Mouse (Mus musculus) forebrain, embryonic 14.5 days (tissue): Measurements from ENCODE around the gene Npy1r. TPM values are rescaled to one million over a fixed set of nuclear protein-coding genes. Genes with fewer than 3 reads are reported as not detected.

Experiments used
- ATAC-seq: fragments of 200-750 bp; cut with Nextera tagmentation; 2 replicates; pipeline ENCODE4 v1.8.0; 2017; ENCODE audit warnings: mild to moderate bottlenecking, moderate library complexity
- DNase-seq: peaks from one replicate; pipeline ENCODE4 v3.0.0-alpha.2; 2015; ENCODE audit warnings: low spot score
- H3K27ac ChIP-seq: fragments of 300-500 bp; sonication (generic); 2 replicates; pipeline ENCODE4 v1.5.1; 2014; ENCODE audit warnings: low read depth, mild to moderate bottlenecking, control low read depth, low read length, moderate library complexity
- H3K27me3 ChIP-seq: fragments of 300-500 bp; sonication (generic); replicated peaks from 2 replicates; pipeline ENCODE4 v1.6.1; 2014; ENCODE audit warnings: low read length, control low read depth, mixed read lengths; ENCODE audit not compliant: control insufficient read depth, insufficient read depth
- H3K36me3 ChIP-seq: fragments of 300-500 bp; sonication (generic); 2 replicates; pipeline ENCODE4 v1.6.1; 2014; ENCODE audit warnings: low read length, control low read depth; ENCODE audit not compliant: control insufficient read depth, insufficient read depth
- H3K4me1 ChIP-seq: fragments of 300-500 bp; sonication (generic); 2 replicates; pipeline ENCODE4 v1.6.1; 2014; ENCODE audit warnings: antibody characterized with exemption, low read length, control low read depth; ENCODE audit not compliant: control insufficient read depth, insufficient read depth
- H3K4me2 ChIP-seq: fragments of 300-500 bp; sonication (generic); 2 replicates; pipeline ENCODE4 v1.6.1; 2014; ENCODE audit warnings: mild to moderate bottlenecking, control low read depth, low read length
- H3K4me3 ChIP-seq: fragments of 300-500 bp; sonication (generic); 2 replicates; pipeline ENCODE4 v1.5.1; 2014; ENCODE audit warnings: low read depth, low read length, control low read depth
- H3K9ac ChIP-seq: fragments of 300-500 bp; sonication (generic); 2 replicates; pipeline ENCODE4 v1.6.1; 2014; ENCODE audit warnings: mild to moderate bottlenecking, low read length, control low read depth, moderate library complexity
- H3K9me3 ChIP-seq: fragments of 300-500 bp; sonication (generic); replicated peaks from 2 replicates; pipeline ENCODE4 v1.6.1; 2016; ENCODE audit warnings: low read length, control low read depth, mixed read lengths; ENCODE audit not compliant: control insufficient read depth
- WGBS: fragments of 180-500 bp; shearing (Covaris S2); extraction: QIAGEN DNeasy Blood & Tissue Kit; methylation state at CpG from one replicate; pipeline ENCODE4 v1.1.7; 2014; 5-methylcytosine and 5-hydroxymethylcytosine counted together
- polyA plus RNA-seq: library from polyadenylated mRNA; unstranded; fragments of >200 nt; fragmentation: Nextera tagmentation; extraction: Ambion mirVana; gene quantifications from 2 replicates; pipeline ENCODE4 v1.2.1, GENCODE M21; 2014

Npy1r gene
- 2.3 and 3.4 TPM in 2 replicates for polyA plus RNA-seq

DNA sequence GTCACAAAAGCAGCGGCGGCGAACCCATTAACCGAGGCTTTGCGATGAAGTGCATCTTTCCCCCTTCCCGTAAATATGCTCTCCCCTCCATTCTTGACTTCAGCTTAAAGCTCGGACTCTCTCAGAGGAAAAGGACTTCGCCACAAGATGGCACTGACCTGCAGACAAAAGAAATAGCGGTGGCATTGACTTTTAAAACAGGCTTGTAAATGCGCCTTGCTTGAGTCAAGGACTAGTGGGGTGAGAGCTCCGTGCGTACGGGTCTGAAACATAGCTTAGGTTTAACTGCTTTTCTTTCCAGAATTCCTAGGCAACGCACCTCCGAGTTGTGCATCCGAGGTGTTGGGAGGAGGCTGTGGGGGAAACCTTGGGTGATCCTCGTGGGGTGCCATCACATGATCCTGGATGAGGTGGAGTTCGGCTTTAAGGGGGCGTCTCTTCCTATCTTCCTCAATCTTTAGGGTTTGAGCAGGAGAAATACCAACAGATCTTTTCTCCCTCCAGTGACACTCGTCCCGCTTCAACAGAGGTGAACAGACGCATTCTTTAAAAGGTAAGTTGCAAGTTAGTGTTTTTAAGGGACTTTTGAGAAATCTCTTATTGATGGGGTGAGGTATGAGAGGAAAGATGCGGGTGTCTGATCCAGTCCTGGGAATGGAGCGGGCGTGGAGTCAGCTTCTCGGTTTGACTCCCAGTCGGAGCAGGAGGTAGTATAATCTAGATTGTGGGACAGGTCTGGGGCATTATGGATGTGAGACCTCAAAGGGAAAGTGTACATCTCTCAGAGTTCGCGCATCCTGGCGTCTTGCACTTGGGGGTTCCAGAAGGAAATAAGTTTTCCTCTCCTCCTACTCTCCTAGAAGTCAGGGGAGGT is at the start of gene Npy1r:
Npy1r (plus strand) TSS at position 223 of the 874 bp plus-strand sequence.
- H3K27ac ChIP-seq, result no peak within 1 kb of the TSS
- WGBS, result 1% methylated on average over 30 of the region's 30 CpGs

DNA sequence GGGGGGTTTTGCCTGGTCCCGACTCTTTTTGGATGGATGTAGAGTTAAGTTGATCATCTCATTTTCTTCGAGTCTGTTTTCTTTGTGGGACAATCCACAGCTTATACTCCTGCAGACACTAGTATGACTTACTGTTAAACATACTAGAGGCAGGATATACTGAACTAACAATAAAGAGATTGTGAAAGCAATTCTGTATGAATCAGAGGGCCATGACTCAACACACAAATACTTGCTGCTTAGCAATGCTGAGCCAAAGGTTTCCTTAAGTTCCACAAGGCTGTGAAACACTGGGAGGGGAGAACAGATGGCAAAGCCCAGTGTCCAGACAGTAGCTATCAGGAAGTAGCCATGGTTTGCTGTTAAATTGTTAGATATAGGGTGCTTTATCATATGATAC is 15.7 kb upstream of the Npy1r start:
- 84% methylated on average over 2 of the region's 2 CpGs for WGBS

More for the DNA sequence above, at the start of gene Npy1r:
- Histone ChIP-seq H3K4me1 (peaks cover 3% of the 10 kb centered on the region; the same call in 1 of the 2 replicates), H3K4me3 (peak within 1 kb of the TSS; percentile 34), H3K4me2 (peak within 1 kb of the TSS; percentile 55), H3K27me3 (peaks cover 20% of the 10 kb centered on the region), H3K9me3 (no peaks in the 10 kb centered on the region), H3K36me3 (no peaks in the 10 kb centered on the region), H3K9ac (peak within 1 kb of the TSS; percentile 38)
- ATAC-seq (peak; percentile 79), DNase-seq (peak; percentile 78)

DNA sequence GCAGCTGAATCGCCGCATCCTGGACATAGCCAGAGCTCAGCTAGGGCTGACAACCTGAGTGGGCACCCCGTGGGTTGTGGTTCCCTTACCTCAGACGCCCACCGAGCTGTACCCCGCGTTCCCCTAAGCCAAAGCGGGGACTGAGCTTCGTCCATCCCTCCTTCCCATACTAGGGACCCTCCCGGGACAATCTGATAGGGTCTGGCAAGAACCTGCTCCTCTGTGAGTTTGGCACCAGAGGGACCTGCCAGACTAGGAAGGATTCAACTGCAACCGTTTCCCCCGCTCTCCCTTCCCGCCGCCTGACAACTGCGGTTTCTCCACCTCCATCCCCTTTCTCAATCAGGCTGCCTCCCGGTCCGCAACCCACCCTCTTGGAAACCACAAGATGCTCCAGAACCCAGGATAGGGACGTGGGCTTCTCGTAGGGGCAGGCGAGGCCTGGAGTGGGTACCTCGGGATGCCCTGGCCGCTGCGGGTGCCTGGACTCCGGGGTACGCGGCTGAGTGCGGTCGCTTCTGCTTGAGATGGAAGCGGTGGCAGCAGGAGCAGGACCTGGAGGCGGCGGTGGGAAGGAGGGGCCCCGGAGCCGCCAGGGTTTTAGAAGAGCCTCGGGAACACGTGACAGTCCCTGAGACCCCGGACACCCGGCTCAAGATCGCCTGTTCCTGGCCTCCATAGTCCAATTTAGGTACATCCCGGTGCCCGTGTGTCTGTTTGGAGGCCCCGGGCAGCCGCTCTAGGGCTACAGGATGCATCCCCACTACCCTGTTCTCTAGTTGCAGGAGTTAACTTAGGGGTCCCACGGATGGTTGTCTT is 9.3 kb upstream of the Npy1r start, which contains the start of gene Npy5r:
Npy5r (minus strand) TSS at position 618 of the 819 bp plus-strand sequence.
- WGBS, result under 1% methylated on average over 43 of the region's 43 CpGs
- peak within 1 kb of the TSS; percentile 49 for H3K4me3 ChIP-seq
- 0 out of 2 replicates have a peak, but pooled peaks cover 4% of the 10 kb centered on the region for H3K27me3 ChIP-seq
- ATAC-seq, result peak; percentile 84
- H3K9me3 ChIP-seq, result no peaks in the 10 kb centered on the region
- peak within 1 kb of the TSS; percentile 73 for H3K9ac ChIP-seq
- no peaks in the 10 kb centered on the region for H3K36me3 ChIP-seq
- DNase-seq, result peak; percentile 42
- peak within 1 kb of the TSS; percentile 94 for H3K4me2 ChIP-seq
- H3K4me1 ChIP-seq, result no peaks in the 10 kb centered on the region
- H3K27ac ChIP-seq, result no peak within 1 kb of the TSS

More for the DNA sequence above, 15.7 kb upstream of the Npy1r start:
- DNase-seq (no peak), ATAC-seq (no peak)
- Histone ChIP-seq H3K36me3 (no peaks in the 10 kb centered on the region), H3K4me1 (no peaks in the 10 kb centered on the region), H3K9ac (no peak overlapping the region), H3K27me3 (no peaks in the 10 kb centered on the region), H3K27ac (no peak overlapping the region), H3K9me3 (no peaks in the 10 kb centered on the region), H3K4me2 (no peak overlapping the region), H3K4me3 (no peak overlapping the region)

DNA sequence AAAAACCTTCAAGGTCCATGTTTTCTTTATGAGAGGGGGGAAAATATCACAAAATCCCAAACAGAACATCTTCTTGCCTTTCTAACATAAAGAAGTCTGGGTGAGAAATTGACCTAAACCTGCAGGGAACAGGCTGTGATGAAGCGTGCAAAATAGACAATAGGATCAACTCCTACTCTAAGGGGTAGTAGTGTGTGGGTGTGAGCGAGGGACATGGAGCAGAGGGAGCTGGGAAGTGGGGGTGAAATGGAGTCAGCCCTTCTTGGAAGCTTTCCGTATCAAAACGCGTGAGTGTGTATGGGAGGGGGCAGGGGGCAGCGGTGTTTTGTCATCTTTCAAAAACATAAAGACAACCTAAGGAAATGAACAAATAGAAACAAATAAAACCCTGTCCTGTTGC is 8.6 kb upstream of the Npy1r start:
- H3K9me3 ChIP-seq, result no peaks in the 10 kb centered on the region
- no peak overlapping the region; the same call in 1 of the 2 replicates for H3K4me3 ChIP-seq
- no peak for DNase-seq
- 29% methylated on average over 6 of the region's 6 CpGs for WGBS
- no peaks in the 10 kb centered on the region for H3K36me3 ChIP-seq
- H3K27ac ChIP-seq, result no peak overlapping the region
- ATAC-seq, result no peak
- no peak overlapping the region; the same call in 1 of the 2 replicates for H3K9ac ChIP-seq
- 0 out of 2 replicates have a peak, but pooled peaks cover 4% of the 10 kb centered on the region for H3K27me3 ChIP-seq
- H3K4me2 ChIP-seq, result peak overlapping the region; percentile 94
- H3K4me1 ChIP-seq, result no peaks in the 10 kb centered on the region

DNA sequence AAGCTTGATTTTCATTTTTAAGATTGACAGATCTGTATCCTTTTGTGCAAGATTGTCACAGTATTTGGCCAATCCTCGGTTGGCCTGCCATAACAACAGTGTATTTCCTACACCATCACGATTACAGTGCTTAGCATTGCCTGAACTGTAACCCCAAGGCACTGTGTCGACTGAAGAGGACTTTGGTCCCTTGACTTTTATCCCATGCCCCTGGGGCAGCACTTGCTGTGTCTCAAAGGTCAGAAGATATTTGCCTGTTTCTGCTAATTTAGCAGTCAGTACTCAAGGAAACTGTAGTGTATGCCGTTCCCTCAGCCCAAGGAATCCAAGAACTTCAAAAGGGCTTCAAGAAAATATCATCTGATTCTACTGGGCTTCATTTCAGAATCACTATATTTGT is 8.2 kb upstream of the Npy1r start:
- Histone ChIP-seq H3K4me1 (no peaks in the 10 kb centered on the region), H3K4me2 (no peak overlapping the region), H3K4me3 (no peak overlapping the region), H3K9me3 (no peaks in the 10 kb centered on the region), H3K27ac (no peak overlapping the region), H3K27me3 (0 out of 2 replicates have a peak, but pooled peaks cover 4% of the 10 kb centered on the region), H3K9ac (no peak overlapping the region), H3K36me3 (no peaks in the 10 kb centered on the region)
- ATAC-seq (no peak), DNase-seq (no peak)
- 59% methylated on average over 4 of the region's 4 CpGs for WGBS

DNA sequence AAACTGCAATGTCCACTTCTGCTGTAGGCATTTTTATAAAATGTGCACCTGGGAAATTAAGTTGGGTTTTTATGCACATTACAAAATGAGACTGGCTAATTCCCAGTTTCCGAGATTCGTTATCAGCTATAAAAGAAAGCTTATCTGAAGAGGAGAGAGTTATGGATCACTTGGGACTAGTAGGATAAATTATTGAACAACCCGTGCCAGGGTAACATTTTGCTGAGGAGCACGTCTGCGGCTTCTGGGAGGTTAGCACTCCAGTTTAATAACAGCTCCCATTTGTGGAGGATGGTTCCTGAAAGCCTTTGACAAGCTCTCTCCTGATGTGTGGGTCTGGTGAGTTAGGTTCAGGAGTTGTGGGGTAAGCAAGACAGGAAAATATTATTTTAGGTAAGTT is 6.6 kb upstream of the Npy1r start:
- no peaks in the 10 kb centered on the region for H3K4me1 ChIP-seq
- ATAC-seq (no peak), DNase-seq (no peak)
- H3K27me3 ChIP-seq, result 0 out of 2 replicates have a peak, but pooled peaks cover 4% of the 10 kb centered on the region
- WGBS, result 79% methylated on average over 5 of the region's 5 CpGs
- H3K9me3 ChIP-seq, result no peaks in the 10 kb centered on the region
- H3K27ac ChIP-seq, result no peak overlapping the region
- H3K4me2 ChIP-seq, result no peak overlapping the region
- no peak overlapping the region for H3K4me3 ChIP-seq
- H3K9ac ChIP-seq, result no peak overlapping the region
- H3K36me3 ChIP-seq, result no peaks in the 10 kb centered on the region

DNA sequence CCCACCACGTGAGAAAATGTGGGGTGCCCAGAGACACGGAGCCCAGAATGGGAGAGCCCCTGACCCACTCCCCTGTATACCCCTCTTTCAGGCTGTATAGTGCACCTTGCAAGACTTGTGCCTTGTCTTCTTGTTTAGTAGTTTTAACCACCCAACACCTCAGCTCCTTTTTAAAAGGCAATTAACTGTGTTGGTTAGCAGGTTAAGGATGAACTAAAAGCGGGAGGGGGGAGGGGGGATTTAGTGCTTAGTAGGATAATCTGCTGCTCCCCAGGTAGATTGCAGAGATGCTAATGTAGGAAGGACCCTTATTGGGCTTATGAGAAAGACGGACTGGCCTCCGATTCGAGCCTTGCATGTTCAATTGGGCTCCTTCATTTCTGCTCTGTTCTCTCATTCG is 1.0 kb downstream of the Npy1r start:
- no peaks in the 10 kb centered on the region for H3K36me3 ChIP-seq
- DNase-seq, result no peak
- peak overlapping the region; percentile 55 for H3K4me2 ChIP-seq
- ATAC-seq, result peak; percentile 21; the same call in 1 of the 2 replicates
- H3K9ac ChIP-seq, result no peak overlapping the region
- no peak overlapping the region for H3K27ac ChIP-seq
- H3K27me3 ChIP-seq, result peaks cover 20% of the 10 kb centered on the region
- no peaks in the 10 kb centered on the region for H3K9me3 ChIP-seq
- 5% methylated on average over 7 of the region's 7 CpGs for WGBS
- H3K4me3 ChIP-seq, result peak overlapping the region; percentile 34
- peaks cover 3% of the 10 kb centered on the region; the same call in 1 of the 2 replicates for H3K4me1 ChIP-seq

DNA sequence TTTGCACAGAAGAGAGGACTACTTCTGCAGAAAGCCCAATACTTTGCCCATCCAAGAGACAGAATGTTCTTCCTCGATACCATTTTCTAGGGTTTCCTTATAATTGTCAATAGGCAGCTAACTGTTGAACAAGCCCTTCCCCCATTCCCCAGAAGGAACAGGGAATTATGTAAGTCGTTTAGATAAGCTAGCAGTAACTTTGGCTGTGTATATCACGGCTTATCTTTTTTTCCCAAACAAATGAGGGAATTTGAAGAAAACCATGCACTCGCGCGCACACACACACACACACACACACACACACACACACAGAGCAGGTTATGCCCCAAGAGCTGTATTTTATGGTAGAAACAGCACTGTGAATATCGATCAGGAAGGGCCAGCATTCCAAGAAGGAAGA is 1.8 kb downstream of the Npy1r start:
- WGBS, result 75% methylated on average over 7 of the region's 7 CpGs
- peaks cover 20% of the 10 kb centered on the region for H3K27me3 ChIP-seq
- H3K36me3 ChIP-seq, result no peaks in the 10 kb centered on the region
- H3K4me2 ChIP-seq, result no peak overlapping the region
- H3K9ac ChIP-seq, result no peak overlapping the region
- ATAC-seq (no peak), DNase-seq (no peak)
- H3K9me3 ChIP-seq, result no peaks in the 10 kb centered on the region
- peaks cover 3% of the 10 kb centered on the region; the same call in 1 of the 2 replicates for H3K4me1 ChIP-seq
- H3K27ac ChIP-seq, result no peak overlapping the region
- H3K4me3 ChIP-seq, result no peak overlapping the region
